Mouse (Mus musculus): ENCODE measurements around the gene Mitd1. TPM values are rescaled to one million over a fixed set of nuclear protein-coding genes. Genes with fewer than 3 reads are reported as not detected.
A peak's percentile ranks its signal among the peaks of the same experiment; 100 is the strongest.

Mitd1 gene
- polyA plus RNA-seq, 1 experiment from 2014 or later: 28.3 TPM

DNA sequence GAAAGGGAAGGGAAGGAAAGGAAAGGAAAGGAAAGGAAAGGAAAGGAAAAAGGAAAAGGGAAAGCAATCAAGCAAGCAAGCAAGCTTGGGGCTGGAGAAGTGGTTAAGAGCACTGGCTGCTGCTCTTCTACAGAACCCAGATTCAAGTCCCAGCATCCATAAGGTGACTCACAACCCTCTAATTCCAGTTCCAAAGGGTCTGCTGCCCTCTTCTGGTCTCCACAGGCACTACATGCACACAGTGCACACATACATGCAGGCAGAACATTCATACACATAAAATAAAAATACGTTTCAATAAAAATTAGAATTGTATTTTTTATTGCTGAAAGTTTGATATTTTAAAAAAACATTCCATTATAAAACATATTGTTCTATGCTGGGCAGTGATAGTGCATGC is 23.2 kb downstream of the Mitd1 start:
- Histone ChIP-seq H3K9me3 (no peaks in the 10 kb centered on the region), H3K27ac (no peak overlapping the region), H3K4me3 (no peak overlapping the region), H3K4me1 (peaks cover 15% of the 10 kb centered on the region), H3K27me3 (peaks cover 4% of the 10 kb centered on the region; the same call in 1 of the 2 replicates), H3K9ac (no peak overlapping the region), H3K4me2 (no peak overlapping the region), H3K36me3 (no peaks in the 10 kb centered on the region)
- 71% methylated on average over 1 of the region's 1 CpGs for WGBS
- no peak for ATAC-seq (ENCODE audit: borderline replicate concordance, extremely low read depth, low FRiP score, low TSS enrichment)

DNA sequence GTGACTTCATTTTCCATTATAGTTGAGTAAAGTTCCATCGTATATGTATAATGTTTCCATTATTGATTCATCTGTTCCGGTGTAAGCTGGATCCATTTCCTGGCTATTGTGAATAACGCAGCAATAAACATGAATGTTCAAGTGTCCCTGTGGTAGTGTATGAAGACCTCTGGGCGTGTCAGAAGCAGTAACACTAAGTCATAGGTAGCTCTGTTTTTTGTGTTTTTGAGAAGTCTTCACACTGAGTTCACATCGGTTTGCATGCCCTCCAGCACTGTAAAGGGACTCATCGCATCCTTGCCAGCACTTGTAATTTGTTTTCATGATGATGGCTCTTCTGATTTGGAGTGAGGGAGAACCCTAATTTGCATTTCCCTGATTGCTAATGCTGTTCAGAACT is 23.9 kb downstream of the Mitd1 start, which contains the start of gene Tsga10:
TSS of gene Tsga10 (minus strand) at position 144 of the 400 bp plus-strand sequence.
- Histone ChIP-seq H3K9me3 (no peaks in the 10 kb centered on the region), H3K4me2 (peak within 1 kb of the TSS; percentile 74), H3K27ac (peak within 1 kb of the TSS; percentile 90), H3K4me3 (peak within 1 kb of the TSS; percentile 82), H3K36me3 (no peaks in the 10 kb centered on the region), H3K4me1 (peaks cover 9% of the 10 kb centered on the region), H3K27me3 (peaks cover 4% of the 10 kb centered on the region; the same call in 1 of the 2 replicates), H3K9ac (peak within 1 kb of the TSS; percentile 60)
- WGBS: 85% methylated on average over 6 of the region's 6 CpGs
- no peak for ATAC-seq (ENCODE audit: borderline replicate concordance, extremely low read depth, low FRiP score, low TSS enrichment)

DNA sequence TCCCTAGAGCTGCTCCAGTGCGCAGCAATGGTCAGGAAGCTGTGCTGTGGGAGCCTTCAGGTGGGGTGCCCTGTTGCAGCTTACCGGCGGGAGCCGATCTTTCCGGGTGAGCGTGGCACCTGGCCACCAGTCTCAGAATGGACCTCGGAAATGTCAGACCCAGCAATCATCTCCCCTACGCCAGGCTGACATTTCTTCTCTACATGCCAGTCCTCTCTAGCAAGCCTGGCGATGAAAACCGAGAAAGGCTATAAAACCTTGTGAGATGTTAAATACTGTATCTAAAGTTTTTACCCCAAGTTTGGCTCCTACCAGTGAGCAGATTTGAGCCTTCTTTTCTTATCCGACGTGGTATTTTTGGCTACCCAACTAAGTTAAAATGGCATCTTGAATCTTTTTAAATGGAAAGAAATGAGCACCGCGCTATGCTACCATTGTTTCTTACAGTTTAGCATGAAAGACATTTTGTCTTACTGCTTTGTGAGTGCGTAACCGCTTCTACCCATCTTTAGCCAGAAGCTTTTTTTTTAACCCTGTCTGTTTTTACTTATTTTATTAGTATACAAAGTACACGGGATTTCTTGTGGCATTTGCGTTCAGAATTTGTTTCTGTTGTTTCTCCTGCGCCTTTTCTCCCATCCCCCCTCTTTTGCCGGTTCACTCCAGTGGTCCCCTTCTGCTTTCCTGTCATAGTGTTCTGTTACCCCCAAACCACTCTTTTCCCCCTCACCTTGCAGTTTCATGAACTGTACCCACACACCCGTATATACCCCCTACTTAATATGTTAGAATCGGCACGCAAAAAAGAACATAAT is 24.6 kb downstream of the Mitd1 start:
- Histone ChIP-seq H3K4me3 (peak overlapping the region; percentile 82), H3K27me3 (peaks cover 4% of the 10 kb centered on the region; the same call in 1 of the 2 replicates), H3K4me2 (peak overlapping the region; percentile 74), H3K9ac (peak overlapping the region; percentile 60), H3K36me3 (no peaks in the 10 kb centered on the region), H3K9me3 (no peaks in the 10 kb centered on the region), H3K27ac (peak overlapping the region; percentile 90), H3K4me1 (peaks cover 9% of the 10 kb centered on the region)
- no peak for ATAC-seq (ENCODE audit: borderline replicate concordance, extremely low read depth, low FRiP score, low TSS enrichment)
- 10% methylated on average over 23 of the region's 23 CpGs for WGBS

DNA sequence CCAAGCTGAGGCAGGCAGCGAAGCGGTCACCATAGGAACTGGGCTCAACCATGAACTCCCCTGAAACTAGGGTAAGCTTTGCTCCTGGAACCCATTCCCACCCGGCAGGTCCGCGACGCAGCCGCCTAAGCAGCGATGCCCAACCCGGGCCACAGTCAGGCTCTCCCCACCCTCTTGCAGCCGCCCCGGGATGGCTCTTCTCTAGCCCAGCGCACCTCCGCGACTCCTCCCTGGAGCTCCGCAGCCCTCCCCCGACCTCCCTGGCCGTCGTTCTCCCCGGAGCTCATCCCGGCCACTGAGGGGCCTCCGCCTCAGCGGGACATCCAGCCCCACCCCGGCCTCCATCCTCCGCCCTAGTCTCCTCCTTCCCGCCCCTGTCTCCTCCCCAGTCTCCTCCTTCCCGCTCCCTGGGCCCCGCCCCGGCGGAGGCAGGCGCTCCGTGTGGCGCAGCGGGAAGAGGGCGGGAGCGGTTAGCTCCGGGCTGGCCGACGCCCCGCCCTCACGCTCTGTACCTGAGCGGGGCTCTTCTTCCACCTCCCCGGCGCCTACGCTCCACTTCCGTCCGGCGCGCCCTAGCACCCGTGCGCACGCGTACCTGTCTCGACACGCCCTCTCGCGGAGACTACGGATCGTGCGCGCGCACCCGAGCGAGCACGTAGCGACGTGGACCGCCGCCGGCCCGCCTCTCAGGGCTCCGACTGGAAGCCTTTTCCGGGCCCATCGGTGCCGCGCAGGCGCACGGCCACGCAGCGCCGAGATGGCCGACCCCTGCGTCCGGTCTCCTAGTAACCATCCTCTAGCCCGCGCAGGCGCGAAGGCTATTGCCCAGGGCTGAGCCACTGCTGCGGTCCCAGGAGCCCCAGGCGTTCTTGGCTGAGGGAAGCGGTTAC is 25.5 kb downstream of the Mitd1 start:
- Histone ChIP-seq H3K27ac (peak overlapping the region; percentile 90), H3K9me3 (no peaks in the 10 kb centered on the region), H3K4me2 (peak overlapping the region; percentile 78), H3K9ac (peak overlapping the region; percentile 69), H3K27me3 (peaks cover 4% of the 10 kb centered on the region; the same call in 1 of the 2 replicates), H3K4me3 (peak overlapping the region; percentile 82), H3K4me1 (peaks cover 9% of the 10 kb centered on the region), H3K36me3 (no peaks in the 10 kb centered on the region)
- ATAC-seq (ENCODE audit: borderline replicate concordance, extremely low read depth, low FRiP score, low TSS enrichment): peak; percentile 98
- under 1% methylated on average over 90 of the region's 90 CpGs for WGBS

DNA sequence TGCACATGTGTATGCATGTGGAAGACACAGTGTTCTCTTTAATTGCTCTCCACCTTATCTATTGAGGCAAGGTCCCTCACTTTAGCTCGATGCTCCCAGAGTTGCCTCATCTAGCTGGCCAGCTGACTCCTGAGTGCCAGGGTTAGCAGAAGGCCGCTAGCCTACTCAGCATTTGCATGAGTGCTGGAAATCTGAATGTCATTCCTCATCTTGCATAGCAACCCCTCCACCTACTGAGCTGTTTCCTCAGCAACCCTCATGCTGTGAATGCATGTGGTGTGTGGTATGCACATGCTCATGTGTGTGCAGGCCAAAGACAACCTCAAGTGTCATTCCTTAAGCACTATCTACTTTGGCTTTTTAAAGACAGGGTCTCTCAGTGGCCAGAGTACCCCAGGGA is 39.5 kb downstream of the Mitd1 start:
- ATAC-seq (ENCODE audit: borderline replicate concordance, extremely low read depth, low FRiP score, low TSS enrichment): no peak
- Histone ChIP-seq H3K27me3 (no peaks in the 10 kb centered on the region), H3K27ac (no peak overlapping the region), H3K4me2 (no peak overlapping the region), H3K4me3 (no peak overlapping the region), H3K4me1 (no peaks in the 10 kb centered on the region), H3K9ac (no peak overlapping the region), H3K9me3 (no peaks in the 10 kb centered on the region), H3K36me3 (no peaks in the 10 kb centered on the region)
- 19% methylated on average over 2 of the region's 2 CpGs for WGBS

DNA sequence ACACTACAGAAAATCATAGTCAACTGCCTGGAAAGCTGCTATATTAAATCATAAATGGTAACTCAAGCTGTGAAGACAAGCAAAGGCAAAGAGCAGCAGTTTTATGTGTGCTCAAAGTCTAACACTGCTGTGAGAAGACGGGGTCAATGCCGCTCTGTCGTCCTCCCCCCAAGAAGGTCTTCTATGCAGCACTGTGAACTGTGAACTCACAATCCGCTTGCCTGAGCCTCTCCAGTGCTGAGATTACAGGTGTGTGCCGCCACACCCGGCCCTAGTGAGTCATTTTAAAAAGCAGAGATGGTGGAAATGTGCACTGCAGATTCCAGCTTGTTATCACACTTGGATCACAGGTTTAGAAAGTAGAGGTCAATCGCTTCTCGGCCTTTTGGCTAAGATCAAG is 43.3 kb downstream of the Mitd1 start:
- whole genome bisulfite sequencing: 76% methylated on average over 8 of the region's 8 CpGs
- H3K36me3 ChIP-seq: no peaks in the 10 kb centered on the region
- no peaks in the 10 kb centered on the region for H3K27me3 ChIP-seq
- H3K9me3 ChIP-seq: no peaks in the 10 kb centered on the region
- H3K27ac ChIP-seq: no peak overlapping the region
- no peak overlapping the region for H3K4me2 ChIP-seq
- H3K4me1 ChIP-seq: no peaks in the 10 kb centered on the region
- no peak overlapping the region for H3K4me3 ChIP-seq
- ATAC-seq (ENCODE audit: borderline replicate concordance, extremely low read depth, low FRiP score, low TSS enrichment): no peak
- H3K9ac ChIP-seq: no peak overlapping the region

DNA sequence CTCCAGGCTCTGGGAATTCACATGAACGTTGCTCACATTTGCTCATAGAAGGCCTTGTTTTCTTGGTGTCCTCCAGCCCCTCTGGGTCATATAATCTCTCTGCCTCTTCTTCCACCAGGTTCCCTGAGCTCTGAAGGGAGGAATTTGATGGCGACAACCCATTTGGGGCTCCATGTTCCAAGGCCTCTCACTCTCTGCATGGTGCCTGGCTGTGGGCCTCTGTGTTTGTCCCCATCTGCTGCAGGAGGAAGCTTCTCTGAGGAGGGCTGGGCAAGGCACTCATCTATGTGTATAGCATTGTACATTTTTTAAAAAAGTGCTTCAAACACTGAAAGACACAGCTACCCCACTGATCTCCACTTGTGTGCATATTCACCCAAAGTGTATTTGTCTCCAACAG is 58.5 kb downstream of the Mitd1 start:
- H3K4me3 ChIP-seq: no peak overlapping the region
- H3K9ac ChIP-seq: no peak overlapping the region
- H3K4me1 ChIP-seq: no peaks in the 10 kb centered on the region
- H3K27me3 ChIP-seq: no peaks in the 10 kb centered on the region
- H3K27ac ChIP-seq: no peak overlapping the region
- WGBS: 68% methylated on average over 2 of the region's 2 CpGs
- no peak for ATAC-seq (ENCODE audit: borderline replicate concordance, extremely low read depth, low FRiP score, low TSS enrichment)
- H3K36me3 ChIP-seq: no peaks in the 10 kb centered on the region
- no peak overlapping the region for H3K4me2 ChIP-seq
- H3K9me3 ChIP-seq: no peaks in the 10 kb centered on the region

Other genes starting within 250 kb of the Mitd1 start
- 9.9 and 12.1 TPM in 2 replicates for gene 2010300C02Rik, start 170.3 kb downstream of the Mitd1 start, polyA plus RNA-seq (2015; fragmentation: Nextera tagmentation; extraction: Ambion mirVana)
- 7.4 and 7.7 TPM in 2 replicates for gene Tsga10, start 24.0 kb downstream of the Mitd1 start, polyA plus RNA-seq (2015; fragmentation: Nextera tagmentation; extraction: Ambion mirVana)
- 7.8 and 8.3 TPM in 2 replicates for gene Lipt1, start 18.7 kb downstream of the Mitd1 start, polyA plus RNA-seq (2015; fragmentation: Nextera tagmentation; extraction: Ambion mirVana)
- gene Mrpl30, start 66 bp upstream of the Mitd1 start, polyA plus RNA-seq (2015; fragmentation: Nextera tagmentation; extraction: Ambion mirVana): 212 and 218 TPM in 2 replicates
- not detected in 2 replicates for gene Lyg2, start 26.1 kb upstream of the Mitd1 start, polyA plus RNA-seq (2015; fragmentation: Nextera tagmentation; extraction: Ambion mirVana)
- not detected in 2 replicates for gene Lyg1, start 67.3 kb upstream of the Mitd1 start, polyA plus RNA-seq (2015; fragmentation: Nextera tagmentation; extraction: Ambion mirVana)
- gene Txndc9, start 107.5 kb upstream of the Mitd1 start, polyA plus RNA-seq (2015; fragmentation: Nextera tagmentation; extraction: Ambion mirVana): 149 TPM in 2 replicates
- 22.0 and 23.7 TPM in 2 replicates for gene Eif5b, start 107.6 kb upstream of the Mitd1 start, polyA plus RNA-seq (2015; fragmentation: Nextera tagmentation; extraction: Ambion mirVana)
- gene Rev1, start 239.4 kb upstream of the Mitd1 start, polyA plus RNA-seq (2015; fragmentation: Nextera tagmentation; extraction: Ambion mirVana): 19.4 and 24.9 TPM in 2 replicates